Mouse (Mus musculus): ENCODE measurements around the gene Spcs2. TPM values are rescaled to one million over a fixed set of nuclear protein-coding genes. Genes with fewer than 3 reads are reported as not detected.

The Spcs2 gene
- polyA plus RNA-seq, 1 experiment from 2014 or later: 301 TPM

DNA sequence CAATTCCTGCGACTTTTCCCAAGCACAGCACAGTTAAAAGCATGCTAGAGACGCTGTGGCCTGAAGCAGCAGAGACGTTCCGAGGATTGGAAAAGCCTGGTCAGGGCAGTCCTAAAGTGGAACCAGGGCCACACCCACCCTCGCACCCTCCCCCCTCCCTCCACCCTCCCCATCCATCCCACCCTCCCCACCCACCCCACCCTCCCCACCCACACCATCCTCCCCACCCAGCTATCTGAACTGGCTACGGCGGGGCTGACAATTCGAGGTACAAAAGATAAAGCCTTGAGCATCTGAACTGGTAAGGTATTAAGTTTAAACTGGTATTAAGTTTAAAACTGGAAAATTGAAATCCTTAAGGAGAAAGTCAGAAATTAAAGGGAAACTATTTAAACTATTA, 59.7 kb downstream of the Spcs2 start:
- H3K4me1 ChIP-seq (replicated peaks; ENCODE audit: control insufficient read depth, insufficient read depth, low read length): 0 out of 2 replicates have a peak, but pooled peaks cover 2% of the 10 kb centered on the region
- no peak overlapping the region for H3K4me2 ChIP-seq
- 39% methylated on average over 8 of the region's 8 CpGs for WGBS
- no peak overlapping the region for H3K4me3 ChIP-seq (ENCODE audit: low read depth, low read length)
- DNase-seq (ENCODE audit: low spot score) (no peak), ATAC-seq (replicated peaks; ENCODE audit: low FRiP score) (peak; percentile 79)
- no peak overlapping the region for H3K9ac ChIP-seq (ENCODE audit: low read depth, low read length)
- H3K27ac ChIP-seq (ENCODE audit: low read depth, low read length): peak overlapping the region; percentile 61; the same call in 1 of the 2 replicates
- 0 out of 2 replicates have a peak, but pooled peaks cover 3% of the 10 kb centered on the region for H3K9me3 ChIP-seq (ENCODE audit: control insufficient read depth, low read length)
- peaks cover 3% of the 10 kb centered on the region; the same call in 1 of the 2 replicates for H3K27me3 ChIP-seq (replicated peaks; ENCODE audit: control insufficient read depth, insufficient read depth, low read length)
- no peaks in the 10 kb centered on the region for H3K36me3 ChIP-seq (ENCODE audit: control insufficient read depth, insufficient read depth, low read length)

DNA sequence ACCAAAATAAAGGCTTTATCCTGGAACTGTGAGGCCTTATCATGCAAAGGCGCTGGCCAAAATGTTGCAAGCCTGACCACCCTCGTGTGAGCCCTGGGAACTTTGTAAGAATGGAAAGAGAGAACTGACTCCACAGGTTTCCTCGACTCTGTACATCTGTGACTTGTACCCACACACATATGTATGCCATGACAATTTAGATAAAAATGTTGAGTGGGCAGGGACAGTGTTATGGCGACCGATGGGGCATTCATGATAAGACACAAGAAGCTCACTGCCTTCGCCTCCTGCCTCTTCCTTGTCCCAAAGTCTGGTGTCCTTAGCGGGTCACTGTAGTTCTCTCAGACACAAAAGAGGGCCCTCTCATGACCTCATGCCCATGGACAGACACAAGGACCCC, 64.1 kb downstream of the Spcs2 start:
- ATAC-seq (replicated peaks; ENCODE audit: low FRiP score) (no peak), DNase-seq (ENCODE audit: low spot score) (no peak)
- H3K4me2 ChIP-seq: no peak overlapping the region
- H3K27ac ChIP-seq (ENCODE audit: low read depth, low read length): no peak overlapping the region
- H3K4me1 ChIP-seq (replicated peaks; ENCODE audit: control insufficient read depth, insufficient read depth, low read length): peaks cover 6% of the 10 kb centered on the region
- H3K27me3 ChIP-seq (replicated peaks; ENCODE audit: control insufficient read depth, insufficient read depth, low read length): peaks cover 11% of the 10 kb centered on the region
- H3K9me3 ChIP-seq (ENCODE audit: control insufficient read depth, low read length): 0 out of 2 replicates have a peak, but pooled peaks cover 3% of the 10 kb centered on the region
- no peak overlapping the region for H3K4me3 ChIP-seq (ENCODE audit: low read depth, low read length)
- 58% methylated on average over 7 of the region's 7 CpGs for WGBS
- H3K36me3 ChIP-seq (ENCODE audit: control insufficient read depth, insufficient read depth, low read length): no peaks in the 10 kb centered on the region
- no peak overlapping the region for H3K9ac ChIP-seq (ENCODE audit: low read depth, low read length)

DNA sequence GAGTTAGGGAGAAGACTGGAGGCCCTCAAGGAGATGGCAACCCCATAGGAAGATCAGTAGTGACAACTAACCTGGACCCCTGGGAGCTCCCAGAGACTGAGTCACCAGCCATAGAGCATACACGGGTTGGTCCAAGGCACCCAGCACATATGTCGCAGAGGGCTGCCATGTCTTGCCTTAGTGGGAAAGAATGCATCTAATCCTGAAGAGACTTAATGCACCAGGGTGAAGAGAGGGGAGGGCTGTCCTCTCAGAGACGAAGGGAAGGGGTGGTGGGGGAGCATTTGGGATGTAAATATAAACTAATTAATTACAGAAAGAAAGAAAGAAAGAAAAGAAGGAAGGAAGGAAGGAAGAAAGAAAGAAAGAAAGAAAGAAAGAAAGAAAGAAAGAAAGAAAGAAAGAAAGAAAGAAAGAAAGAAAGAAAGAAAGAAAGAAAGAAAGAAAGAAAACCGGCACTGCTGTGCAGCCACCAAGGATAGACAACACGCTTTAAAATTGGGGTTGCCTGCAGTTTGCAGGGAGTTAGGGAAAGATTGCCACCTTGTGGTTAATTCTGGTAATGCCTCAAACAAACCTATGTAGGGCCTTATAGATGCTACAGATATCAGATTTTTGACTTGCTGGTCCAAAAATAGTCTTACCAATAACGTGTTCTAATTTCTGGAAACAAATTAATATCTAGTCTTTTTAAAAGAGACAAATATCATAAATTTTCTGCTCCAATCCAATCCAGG, 65.2 kb downstream of the Spcs2 start:
- ATAC-seq (replicated peaks; ENCODE audit: low FRiP score): no peak
- H3K27ac ChIP-seq (ENCODE audit: low read depth, low read length): no peak overlapping the region

DNA sequence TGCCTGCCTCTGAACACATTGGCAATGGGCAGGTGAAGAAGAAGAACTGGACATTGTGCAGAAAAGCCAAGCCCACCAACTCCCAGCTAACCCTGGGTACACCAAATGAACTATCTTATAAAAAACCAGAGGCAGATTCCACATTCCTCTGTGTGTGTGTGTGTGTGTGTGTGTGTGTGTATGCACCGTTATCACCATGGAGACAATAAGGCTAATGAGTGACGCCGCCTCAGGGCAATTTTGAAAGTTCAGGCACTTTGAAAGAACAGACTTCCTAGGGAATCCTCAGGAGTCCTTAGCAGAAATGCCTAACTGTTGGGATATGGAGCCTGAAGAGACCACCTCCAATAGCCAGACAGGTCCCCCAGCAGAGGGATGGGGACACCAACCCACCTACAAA, 66.0 kb downstream of the Spcs2 start:
- no peaks in the 10 kb centered on the region for H3K36me3 ChIP-seq (ENCODE audit: control insufficient read depth, insufficient read depth, low read length)
- DNase-seq (ENCODE audit: low spot score) (no peak), ATAC-seq (replicated peaks; ENCODE audit: low FRiP score) (no peak)
- no peak overlapping the region for H3K4me2 ChIP-seq
- peaks cover 11% of the 10 kb centered on the region for H3K27me3 ChIP-seq (replicated peaks; ENCODE audit: control insufficient read depth, insufficient read depth, low read length)
- no peak overlapping the region for H3K4me3 ChIP-seq (ENCODE audit: low read depth, low read length)
- H3K27ac ChIP-seq (ENCODE audit: low read depth, low read length): no peak overlapping the region
- H3K9ac ChIP-seq (ENCODE audit: low read depth, low read length): no peak overlapping the region
- WGBS: 86% methylated on average over 3 of the region's 3 CpGs
- peaks cover 4% of the 10 kb centered on the region for H3K4me1 ChIP-seq (replicated peaks; ENCODE audit: control insufficient read depth, insufficient read depth, low read length)
- H3K9me3 ChIP-seq (ENCODE audit: control insufficient read depth, low read length): 0 out of 2 replicates have a peak, but pooled peaks cover 3% of the 10 kb centered on the region

More for the DNA sequence above, 65.2 kb downstream of the Spcs2 start:
- Histone ChIP-seq H3K9me3 (ENCODE audit: control insufficient read depth, low read length) (0 out of 2 replicates have a peak, but pooled peaks cover 3% of the 10 kb centered on the region), H3K9ac (ENCODE audit: low read depth, low read length) (no peak overlapping the region), H3K27me3 (replicated peaks; ENCODE audit: control insufficient read depth, insufficient read depth, low read length) (peaks cover 11% of the 10 kb centered on the region), H3K4me1 (replicated peaks; ENCODE audit: control insufficient read depth, insufficient read depth, low read length) (peaks cover 4% of the 10 kb centered on the region), H3K36me3 (ENCODE audit: control insufficient read depth, insufficient read depth, low read length) (no peaks in the 10 kb centered on the region), H3K4me3 (ENCODE audit: low read depth, low read length) (no peak overlapping the region), H3K4me2 (no peak overlapping the region)
- DNase-seq (ENCODE audit: low spot score): no peak
- 35% methylated on average over 6 of the region's 6 CpGs for WGBS

DNA sequence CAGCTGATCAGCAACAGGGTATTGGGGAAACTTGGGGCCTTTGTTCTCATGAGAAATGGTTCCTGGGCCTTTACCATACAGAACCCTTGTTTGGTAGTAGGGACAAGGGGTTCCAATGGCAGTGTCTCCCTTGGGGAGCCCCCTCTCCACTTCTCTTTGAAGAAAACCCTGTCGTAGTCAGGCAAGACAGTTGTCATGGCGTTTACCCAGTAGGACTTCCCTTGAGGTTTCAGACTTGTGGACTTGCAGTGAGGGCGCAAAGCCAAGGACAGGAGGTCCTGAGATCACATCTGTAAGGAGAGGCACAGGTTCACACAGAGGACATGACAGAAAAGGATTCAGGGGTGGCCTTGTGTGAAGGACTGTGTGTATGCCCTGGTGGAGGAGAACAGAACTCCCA, 66.8 kb downstream of the Spcs2 start:
- ATAC-seq (replicated peaks; ENCODE audit: low FRiP score): no peak
- 63% methylated on average over 3 of the region's 3 CpGs for WGBS
- H3K4me3 ChIP-seq (ENCODE audit: low read depth, low read length): no peak overlapping the region

DNA sequence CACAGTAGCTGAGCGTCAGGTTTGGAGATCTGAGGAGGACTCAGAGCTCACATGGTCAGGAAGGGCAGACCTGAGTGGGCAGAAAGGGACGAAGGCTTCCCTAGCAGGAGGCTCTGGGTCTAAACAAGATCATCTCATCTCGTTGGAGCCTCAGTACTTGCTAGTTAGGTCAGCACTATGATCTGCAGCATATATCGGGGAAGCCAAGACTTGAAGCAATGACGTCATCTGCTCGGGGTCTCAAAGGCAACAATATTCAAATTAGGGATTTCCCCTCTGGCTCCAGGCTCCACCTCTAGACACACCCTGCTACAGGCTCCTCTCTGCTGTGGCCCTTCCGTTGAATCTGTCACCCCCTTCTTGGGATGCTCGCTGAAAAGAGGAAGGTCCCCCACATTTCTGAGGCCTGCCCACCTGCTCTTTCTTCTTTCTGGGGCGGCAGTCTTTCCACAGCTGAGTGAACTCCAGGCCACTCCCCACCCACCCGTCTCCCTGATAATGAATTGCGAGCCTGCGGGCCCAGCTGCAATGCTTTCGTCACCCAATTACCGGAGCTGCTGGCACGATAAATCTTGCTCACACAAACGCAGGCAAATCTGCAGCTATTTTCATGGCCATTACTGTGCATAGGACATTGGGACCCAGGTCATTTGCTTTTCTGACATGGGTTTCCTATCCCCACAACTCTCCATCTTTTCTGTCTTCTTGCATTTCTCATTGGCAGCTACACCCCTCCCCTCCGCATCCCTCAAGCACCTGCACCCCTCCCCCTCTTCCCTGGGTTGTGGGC, 67.9 kb downstream of the Spcs2 start:
- Histone ChIP-seq H3K27me3 (replicated peaks; ENCODE audit: control insufficient read depth, insufficient read depth, low read length) (peaks cover 11% of the 10 kb centered on the region), H3K4me3 (ENCODE audit: low read depth, low read length) (no peak overlapping the region), H3K4me1 (replicated peaks; ENCODE audit: control insufficient read depth, insufficient read depth, low read length) (peaks cover 4% of the 10 kb centered on the region), H3K9me3 (ENCODE audit: control insufficient read depth, low read length) (no peaks in the 10 kb centered on the region), H3K36me3 (ENCODE audit: control insufficient read depth, insufficient read depth, low read length) (no peaks in the 10 kb centered on the region), H3K4me2 (no peak overlapping the region), H3K9ac (ENCODE audit: low read depth, low read length) (no peak overlapping the region), H3K27ac (ENCODE audit: low read depth, low read length) (no peak overlapping the region)
- DNase-seq (ENCODE audit: low spot score): no peak
- no peak for ATAC-seq (replicated peaks; ENCODE audit: low FRiP score)
- 20% methylated on average over 17 of the region's 17 CpGs for WGBS

More for the DNA sequence above, 66.8 kb downstream of the Spcs2 start:
- Histone ChIP-seq H3K36me3 (ENCODE audit: control insufficient read depth, insufficient read depth, low read length) (no peaks in the 10 kb centered on the region), H3K4me2 (no peak overlapping the region), H3K9ac (ENCODE audit: low read depth, low read length) (no peak overlapping the region), H3K27ac (ENCODE audit: low read depth, low read length) (no peak overlapping the region), H3K9me3 (ENCODE audit: control insufficient read depth, low read length) (no peaks in the 10 kb centered on the region), H3K27me3 (replicated peaks; ENCODE audit: control insufficient read depth, insufficient read depth, low read length) (peaks cover 11% of the 10 kb centered on the region), H3K4me1 (replicated peaks; ENCODE audit: control insufficient read depth, insufficient read depth, low read length) (peaks cover 4% of the 10 kb centered on the region)
- no peak for DNase-seq (ENCODE audit: low spot score)

DNA sequence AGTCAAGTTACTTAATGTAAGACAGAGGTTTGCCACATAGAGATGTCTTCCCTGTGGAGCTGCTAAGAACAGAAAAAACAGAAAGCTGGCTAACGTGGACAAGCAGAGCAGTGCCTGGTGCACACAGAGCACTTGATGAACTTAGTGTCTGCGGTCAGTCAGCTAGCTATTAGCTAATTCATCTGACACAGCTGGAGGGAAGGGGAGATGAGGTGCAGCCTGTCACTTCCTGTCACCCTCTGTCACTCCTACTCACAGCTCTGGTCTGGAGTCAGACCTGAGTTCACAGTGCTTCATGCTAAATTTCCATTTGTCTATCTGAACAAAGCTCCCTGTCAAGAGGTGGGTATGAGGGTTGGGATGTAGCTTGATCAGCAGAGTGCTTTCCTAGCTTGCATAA, 69.2 kb downstream of the Spcs2 start:
- ATAC-seq (replicated peaks; ENCODE audit: low FRiP score): no peak
- Histone ChIP-seq H3K9ac (ENCODE audit: low read depth, low read length) (no peak overlapping the region), H3K4me2 (no peak overlapping the region), H3K4me1 (replicated peaks; ENCODE audit: control insufficient read depth, insufficient read depth, low read length) (peaks cover 4% of the 10 kb centered on the region), H3K27ac (ENCODE audit: low read depth, low read length) (no peak overlapping the region), H3K9me3 (ENCODE audit: control insufficient read depth, low read length) (no peaks in the 10 kb centered on the region), H3K36me3 (ENCODE audit: control insufficient read depth, insufficient read depth, low read length) (no peaks in the 10 kb centered on the region), H3K27me3 (replicated peaks; ENCODE audit: control insufficient read depth, insufficient read depth, low read length) (peaks cover 11% of the 10 kb centered on the region), H3K4me3 (ENCODE audit: low read depth, low read length) (no peak overlapping the region)
- no peak for DNase-seq (ENCODE audit: low spot score)
- 64% methylated on average over 2 of the region's 2 CpGs for WGBS

DNA sequence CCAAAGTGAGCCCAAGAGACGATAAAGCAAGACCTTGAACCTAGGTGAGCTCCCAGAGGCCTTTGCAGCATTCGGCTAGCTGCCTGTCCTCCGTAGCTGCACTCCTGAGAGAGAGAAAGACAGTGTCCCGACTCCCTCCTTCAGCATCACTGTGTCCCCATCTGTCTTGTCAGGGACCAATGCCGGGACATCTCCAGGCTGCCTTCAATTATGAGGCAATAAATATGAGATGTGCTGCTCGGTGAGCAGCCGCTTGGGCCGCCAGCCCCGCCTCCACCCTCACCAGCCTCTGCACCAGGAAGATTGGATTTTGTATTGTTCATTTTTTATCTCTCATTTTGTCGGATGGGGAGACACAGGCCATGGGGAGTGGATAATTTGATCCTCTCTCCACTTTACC, 72.4 kb downstream of the Spcs2 start:
- no peaks in the 10 kb centered on the region for H3K9me3 ChIP-seq (ENCODE audit: control insufficient read depth, low read length)
- H3K4me1 ChIP-seq (replicated peaks; ENCODE audit: control insufficient read depth, insufficient read depth, low read length): peaks cover 4% of the 10 kb centered on the region
- H3K4me2 ChIP-seq: no peak overlapping the region
- no peak for DNase-seq (ENCODE audit: low spot score)
- H3K4me3 ChIP-seq (ENCODE audit: low read depth, low read length): no peak overlapping the region
- no peak overlapping the region for H3K9ac ChIP-seq (ENCODE audit: low read depth, low read length)
- no peaks in the 10 kb centered on the region for H3K27me3 ChIP-seq (replicated peaks; ENCODE audit: control insufficient read depth, insufficient read depth, low read length)
- WGBS: 74% methylated on average over 10 of the region's 10 CpGs
- H3K27ac ChIP-seq (ENCODE audit: low read depth, low read length): no peak overlapping the region
- ATAC-seq (replicated peaks; ENCODE audit: low FRiP score): no peak
- H3K36me3 ChIP-seq (ENCODE audit: control insufficient read depth, insufficient read depth, low read length): no peaks in the 10 kb centered on the region

Measured in liver, embryonic 11.5 days (tissue).